Mouse (Mus musculus) embryonic facial prominence, embryonic 11.5 days (tissue): ENCODE measurements around the gene Fpgs. TPM values are rescaled to one million over a fixed set of nuclear protein-coding genes. Genes with fewer than 3 reads are reported as not detected.

Experiments
- ATAC-seq: fragments of 200-750 bp; cut with Nextera tagmentation; replicated peaks from 2 replicates; pipeline ENCODE4 v1.8.0; 2017; ENCODE audit warnings: low read depth; ENCODE audit not compliant: insufficient number of reproducible peaks, low FRiP score, low TSS enrichment
- DNase-seq: peaks from one replicate; pipeline ENCODE4 v3.0.0-alpha.2; 2015; ENCODE audit warnings: low spot score
- H3K27ac ChIP-seq: fragments of 300-500 bp; sonication (generic); replicated peaks from 2 replicates; pipeline ENCODE4 v1.5.1; 2014; ENCODE audit warnings: mild to moderate bottlenecking, low read depth, low read length, control low read depth
- H3K27me3 ChIP-seq: fragments of 300-500 bp; sonication (generic); 2 replicates; pipeline ENCODE4 v1.6.1; 2014; ENCODE audit warnings: mild to moderate bottlenecking, low read length, moderate library complexity, mixed read lengths; ENCODE audit not compliant: control insufficient read depth, insufficient read depth
- H3K36me3 ChIP-seq: fragments of 300-500 bp; sonication (generic); replicated peaks from 2 replicates; pipeline ENCODE4 v1.6.1; 2014; ENCODE audit warnings: low read depth, mild to moderate bottlenecking, low read length, moderate library complexity, mixed read lengths; ENCODE audit not compliant: control insufficient read depth, insufficient read depth
- H3K4me1 ChIP-seq: fragments of 300-500 bp; sonication (generic); 2 replicates; pipeline ENCODE4 v1.6.1; 2014; ENCODE audit warnings: low read length, mixed read lengths; ENCODE audit not compliant: control insufficient read depth, insufficient read depth
- H3K4me2 ChIP-seq: fragments of 300-500 bp; sonication (generic); 2 replicates; pipeline ENCODE4 v1.6.1; 2014; ENCODE audit warnings: low read depth, mild to moderate bottlenecking, control low read depth, low read length, moderate library complexity
- H3K4me3 ChIP-seq: fragments of 300-500 bp; sonication (generic); 2 replicates; pipeline ENCODE4 v1.5.1; 2014; ENCODE audit warnings: low read depth, low read length, control low read depth
- H3K9ac ChIP-seq: fragments of 300-500 bp; sonication (generic); replicated peaks from 2 replicates; pipeline ENCODE4 v1.6.1; 2014; ENCODE audit warnings: mild to moderate bottlenecking, control low read depth, low read length
- H3K9me3 ChIP-seq: fragments of 300-500 bp; sonication (generic); replicated peaks from 2 replicates; pipeline ENCODE4 v1.6.1; 2016; ENCODE audit warnings: mild to moderate bottlenecking, low read length, inconsistent platforms, mixed read lengths; ENCODE audit not compliant: control insufficient read depth
- WGBS: fragments of 180-500 bp; shearing (Covaris S2); extraction: QIAGEN DNeasy Blood & Tissue Kit; methylation state at CpG from one replicate; pipeline ENCODE4 v1.1.7; 2014; 5-methylcytosine and 5-hydroxymethylcytosine counted together
- polyA plus RNA-seq: library from polyadenylated mRNA; unstranded; fragments of >200 nt; fragmentation: Nextera tagmentation; extraction: Ambion mirVana; gene quantifications from 2 replicates; pipeline ENCODE4 v1.2.1, GENCODE M21; 2014

Gene Fpgs
- polyA plus RNA-seq, 1 experiment from 2014 or later = 15.6 TPM

GRCm38 (mm10) chr2:32712586-32712933 lies 8.6 kb upstream of the Fpgs start:
- Histone ChIP-seq H3K4me3 (peak overlapping the region; percentile 91), H3K36me3 (peaks cover 9% of the 10 kb centered on the region), H3K4me2 (peak overlapping the region; percentile 90), H3K4me1 (peaks cover 4% of the 10 kb centered on the region; the same call in 1 of the 2 replicates), H3K27ac (peak overlapping the region; percentile 93), H3K9me3 (no peaks in the 10 kb centered on the region), H3K9ac (peak overlapping the region; percentile 89), H3K27me3 (no peaks in the 10 kb centered on the region)
- peak; percentile 88 for ATAC-seq
- peak; percentile 94 for DNase-seq
- WGBS = 0% methylated on average over 20 of the region's 44 CpGs

DNA sequence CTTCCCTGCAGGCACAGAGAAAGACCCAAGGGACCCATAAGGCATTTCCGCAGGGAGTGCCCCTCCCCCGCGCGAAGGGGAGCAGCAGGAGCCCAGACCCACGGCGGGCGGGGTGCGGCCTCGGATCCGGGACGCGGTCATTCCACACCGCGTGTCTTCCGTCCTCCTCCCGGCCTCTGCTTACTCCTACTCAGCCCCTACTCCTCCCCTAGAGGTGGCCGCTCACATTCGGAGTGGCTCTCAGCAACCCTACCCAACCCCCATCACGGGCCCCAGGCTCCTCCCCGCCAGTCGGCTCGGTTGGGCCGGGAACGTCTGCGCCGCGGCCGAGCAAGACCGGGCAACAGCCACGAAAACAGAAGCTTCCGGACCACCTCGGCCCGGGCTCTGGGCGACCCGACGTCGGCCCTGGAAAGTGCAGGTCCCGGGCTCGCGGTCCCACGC lies 8.2 kb upstream of the Fpgs start:
- Histone ChIP-seq H3K4me1 (peaks cover 4% of the 10 kb centered on the region; the same call in 1 of the 2 replicates), H3K4me3 (peak overlapping the region; percentile 91), H3K4me2 (peak overlapping the region; percentile 90), H3K27ac (peak overlapping the region; percentile 93; the same call in 1 of the 2 replicates), H3K9ac (peak overlapping the region; percentile 89), H3K9me3 (no peaks in the 10 kb centered on the region), H3K36me3 (peaks cover 10% of the 10 kb centered on the region), H3K27me3 (no peaks in the 10 kb centered on the region)
- DNase-seq (peak; percentile 67), ATAC-seq (peak; percentile 41; the same call in 1 of the 2 replicates)
- under 1% methylated on average over 40 of the region's 41 CpGs for WGBS

GRCm38 (mm10) chr2:32711301-32712056 lies 7.5 kb upstream of the Fpgs start:
- peaks cover 4% of the 10 kb centered on the region; the same call in 1 of the 2 replicates for H3K4me1 ChIP-seq
- no peak for DNase-seq
- H3K4me3 ChIP-seq = peak overlapping the region; percentile 91
- H3K27ac ChIP-seq = 0 out of 2 replicates have a peak overlapping the region, but pooled peaks have one; percentile 93
- no peaks in the 10 kb centered on the region for H3K27me3 ChIP-seq
- 27% methylated on average over 9 of the region's 9 CpGs for WGBS
- peak overlapping the region; percentile 90 for H3K4me2 ChIP-seq
- peak overlapping the region; percentile 89 for H3K9ac ChIP-seq
- no peaks in the 10 kb centered on the region for H3K9me3 ChIP-seq
- no peak for ATAC-seq
- H3K36me3 ChIP-seq = peaks cover 13% of the 10 kb centered on the region

DNA sequence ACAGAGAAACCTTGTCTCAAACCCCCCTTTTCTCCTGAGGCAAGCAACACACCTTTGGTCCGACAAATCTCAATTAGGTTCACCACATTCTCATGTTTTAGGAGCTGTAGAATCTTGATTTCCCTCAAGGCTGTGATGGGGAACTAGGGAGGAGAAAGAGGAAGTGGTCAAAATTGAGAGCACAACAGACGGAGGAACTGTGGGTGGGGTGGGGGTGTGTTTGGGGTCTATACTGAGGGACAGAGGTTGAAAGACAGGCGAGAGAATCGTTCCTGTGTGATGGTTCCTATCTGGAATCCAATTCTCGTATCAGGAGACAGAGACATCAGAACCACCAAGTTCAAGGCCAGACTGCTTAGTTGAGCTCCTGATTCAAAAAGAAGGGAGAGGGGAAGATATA lies 6.5 kb upstream of the Fpgs start:
- WGBS = 90% methylated on average over 5 of the region's 5 CpGs
- H3K27me3 ChIP-seq = no peaks in the 10 kb centered on the region
- ATAC-seq (no peak), DNase-seq (no peak)
- H3K4me3 ChIP-seq = no peak overlapping the region
- H3K4me2 ChIP-seq = no peak overlapping the region
- H3K27ac ChIP-seq = no peak overlapping the region
- no peaks in the 10 kb centered on the region for H3K9me3 ChIP-seq
- H3K9ac ChIP-seq = no peak overlapping the region
- peaks cover 4% of the 10 kb centered on the region; the same call in 1 of the 2 replicates for H3K4me1 ChIP-seq
- peaks cover 13% of the 10 kb centered on the region for H3K36me3 ChIP-seq

DNA sequence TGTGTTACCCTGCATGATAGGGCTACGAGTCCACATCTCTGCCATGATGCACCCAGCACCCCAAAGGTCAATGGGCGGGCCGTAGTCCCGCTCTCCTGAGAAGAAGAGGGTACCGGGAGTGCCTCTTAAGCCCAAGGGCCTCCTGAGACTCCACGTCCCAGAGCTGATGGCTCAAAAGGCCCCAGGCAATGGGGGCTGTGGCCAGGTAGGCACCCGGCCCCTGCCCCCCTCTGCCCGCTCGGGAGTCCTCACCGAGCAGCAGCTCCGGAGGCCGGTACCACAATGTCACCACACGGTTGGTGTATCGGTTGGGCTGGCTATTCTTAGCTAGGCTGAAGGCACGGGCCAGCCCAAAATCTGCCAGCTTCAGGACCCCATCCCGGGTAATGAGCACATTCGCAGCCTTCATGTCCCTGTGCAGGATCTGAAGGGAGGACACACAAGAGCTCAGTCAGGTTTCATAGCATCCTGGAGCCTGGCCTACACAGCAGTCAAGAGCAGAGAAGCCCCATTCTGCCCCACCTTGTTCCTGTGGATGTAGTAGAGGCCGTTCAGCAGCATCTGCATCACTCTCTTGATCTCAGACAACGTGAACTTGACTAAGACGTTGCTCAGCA lies 5.7 kb upstream of the Fpgs start:
- WGBS = 96% methylated on average over 20 of the region's 20 CpGs
- Histone ChIP-seq H3K4me3 (no peak overlapping the region), H3K9ac (no peak overlapping the region), H3K4me1 (peaks cover 4% of the 10 kb centered on the region; the same call in 1 of the 2 replicates), H3K36me3 (peaks cover 13% of the 10 kb centered on the region), H3K4me2 (no peak overlapping the region), H3K9me3 (no peaks in the 10 kb centered on the region), H3K27me3 (no peaks in the 10 kb centered on the region), H3K27ac (no peak overlapping the region)
- DNase-seq (no peak), ATAC-seq (no peak)

DNA sequence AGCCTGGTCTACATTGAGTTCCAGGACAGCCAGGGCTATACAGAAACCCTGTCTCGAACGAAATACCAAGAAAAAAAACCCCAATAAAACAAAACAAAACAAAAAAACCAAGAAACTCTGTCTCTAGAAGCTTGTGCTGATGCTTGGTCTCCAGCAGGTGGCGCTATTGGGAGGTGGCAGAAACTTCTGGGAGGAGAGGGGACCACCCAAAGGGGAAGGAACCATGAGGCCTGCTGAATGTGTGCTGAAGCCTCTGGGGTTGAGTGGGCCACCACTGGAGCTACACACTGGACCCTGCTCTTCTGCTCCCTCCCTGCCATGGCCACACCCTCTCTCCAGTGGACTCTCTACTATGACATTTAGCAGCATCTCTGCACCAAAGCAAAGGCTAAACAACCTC lies 4.7 kb upstream of the Fpgs start:
- 49% methylated on average over 3 of the region's 3 CpGs for WGBS
- DNase-seq (peak; percentile 82), ATAC-seq (no peak)

GRCm38 (mm10) chr2:32706971-32707370 lies 3.0 kb upstream of the Fpgs start:
- Histone ChIP-seq H3K9me3 (no peaks in the 10 kb centered on the region), H3K27ac (no peak overlapping the region), H3K27me3 (no peaks in the 10 kb centered on the region), H3K4me2 (no peak overlapping the region), H3K36me3 (peaks cover 13% of the 10 kb centered on the region), H3K4me1 (peaks cover 4% of the 10 kb centered on the region; the same call in 1 of the 2 replicates), H3K9ac (no peak overlapping the region), H3K4me3 (no peak overlapping the region)
- ATAC-seq (no peak), DNase-seq (no peak)
- 95% methylated on average over 6 of the region's 6 CpGs for WGBS

More for the DNA sequence above, 4.7 kb upstream of the Fpgs start:
- Histone ChIP-seq H3K4me3 (no peak overlapping the region), H3K36me3 (peaks cover 13% of the 10 kb centered on the region), H3K27me3 (no peaks in the 10 kb centered on the region), H3K9me3 (no peaks in the 10 kb centered on the region), H3K27ac (no peak overlapping the region), H3K9ac (no peak overlapping the region), H3K4me1 (peaks cover 4% of the 10 kb centered on the region; the same call in 1 of the 2 replicates), H3K4me2 (no peak overlapping the region)

GRCm38 (mm10) chr2:32705018-32705417 lies 1.1 kb upstream of the Fpgs start:
- Histone ChIP-seq H3K27me3 (no peaks in the 10 kb centered on the region), H3K4me1 (no peaks in the 10 kb centered on the region), H3K36me3 (peaks cover 13% of the 10 kb centered on the region), H3K4me3 (no peak overlapping the region), H3K9me3 (no peaks in the 10 kb centered on the region), H3K4me2 (no peak overlapping the region), H3K9ac (no peak overlapping the region), H3K27ac (no peak overlapping the region)
- 89% methylated on average over 7 of the region's 7 CpGs for WGBS
- DNase-seq (no peak), ATAC-seq (no peak)
